Mouse (Mus musculus) ES-E14 (cell line): ENCODE results near the gene Lrp5.

Experiments
- HCFC1 ChIP-seq: IDR thresholded peaks from 2 replicates; pipeline ENCODE4 v1.6.1; 2012; ENCODE audit warnings: low read length, inconsistent platforms, borderline replicate concordance; ENCODE audit not compliant: insufficient read depth
- ZC3H11A ChIP-seq: IDR thresholded peaks from 2 replicates; pipeline ENCODE4 v1.6.1; 2012; ENCODE audit warnings: low read depth, mild to moderate bottlenecking, inconsistent platforms, low read length, borderline replicate concordance
- ZNF384 ChIP-seq: IDR thresholded peaks from 2 replicates; pipeline ENCODE4 v1.6.1; 2012; ENCODE audit warnings: low read depth, low read length, inconsistent platforms

GRCm38 (mm10) chr19:3718481-3719361 is 32.4 kb upstream of the Lrp5 start:
- no peak for TF ChIP-seq ZNF384
- peak; percentile 55; the same call in 1 of the 2 replicates for TF ChIP-seq HCFC1
- TF ChIP-seq ZC3H11A: no peak
